Mouse (Mus musculus) ES-E14 (cell line): Measurements from ENCODE around the gene Rabl6.

Experiments used
- CHD2 ChIP-seq: IDR thresholded peaks from 2 replicates; pipeline ENCODE4 v1.6.1; 2014; ENCODE audit warnings: mild to moderate bottlenecking, low read depth, low read length, inconsistent platforms
- HCFC1 ChIP-seq: IDR thresholded peaks from 2 replicates; pipeline ENCODE4 v1.6.1; 2012; ENCODE audit warnings: low read length, inconsistent platforms, borderline replicate concordance; ENCODE audit not compliant: insufficient read depth
- MAFK ChIP-seq: IDR thresholded peaks from 2 replicates; pipeline ENCODE4 v1.6.1; 2014; ENCODE audit warnings: mild to moderate bottlenecking, low read depth, low read length, inconsistent platforms; ENCODE audit not compliant: insufficient read depth
- ZNF384 ChIP-seq: IDR thresholded peaks from 2 replicates; pipeline ENCODE4 v1.6.1; 2012; ENCODE audit warnings: low read depth, low read length, inconsistent platforms

DNA sequence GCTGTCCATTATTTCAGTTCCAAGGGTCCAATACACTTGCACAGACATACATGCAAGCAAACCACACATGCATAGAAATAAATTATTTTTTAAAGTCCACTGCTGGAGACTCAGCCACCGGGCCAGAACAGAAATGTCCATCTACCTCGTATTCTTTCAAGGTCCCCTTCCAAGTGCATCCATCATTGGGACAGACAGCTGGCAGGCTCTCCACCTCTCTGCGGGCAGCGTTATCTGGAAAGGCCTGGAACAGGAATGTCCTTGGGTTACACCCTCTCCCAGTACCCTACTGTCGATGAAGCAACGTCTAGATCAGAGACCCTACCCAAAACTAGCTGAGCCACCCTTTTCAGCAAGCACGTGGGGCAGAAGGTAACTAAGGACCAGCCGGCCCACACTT is 71.8 kb downstream of the Rabl6 start:
- TF ChIP-seq CHD2 (no peak), MAFK (no peak), HCFC1 (no peak), ZNF384 (no peak)
